Mouse (Mus musculus) lung, embryonic 14.5 days (tissue): Measurements from ENCODE around the gene Col6a4. TPM values are rescaled to one million over a fixed set of nuclear protein-coding genes. Genes with fewer than 3 reads are reported as not detected.

Experiments
- ATAC-seq: fragments of 200-750 bp; cut with Nextera tagmentation; 2 replicates; pipeline ENCODE4 v1.8.0; 2017; ENCODE audit warnings: mild to moderate bottlenecking, moderate TSS enrichment, moderate library complexity; ENCODE audit not compliant: insufficient read depth
- DNase-seq: peaks from one replicate; pipeline ENCODE4 v3.0.0-alpha.2; 2015
- H3K27ac ChIP-seq: fragments of 300-500 bp; sonication (generic); 2 replicates; pipeline ENCODE4 v1.5.1; 2014; ENCODE audit warnings: low read depth, mild to moderate bottlenecking, moderate library complexity
- H3K27me3 ChIP-seq: fragments of 300-500 bp; sonication (generic); 2 replicates; pipeline ENCODE4 v1.6.1; 2014; ENCODE audit warnings: low read length, control low read depth; ENCODE audit not compliant: insufficient read depth
- H3K36me3 ChIP-seq: fragments of 300-500 bp; sonication (generic); 2 replicates; pipeline ENCODE4 v1.6.1; 2014; ENCODE audit warnings: control low read depth; ENCODE audit not compliant: insufficient read depth
- H3K4me1 ChIP-seq: fragments of 300-500 bp; sonication (generic); 2 replicates; pipeline ENCODE4 v1.6.1; 2014; ENCODE audit warnings: antibody characterized with exemption, control low read depth; ENCODE audit not compliant: insufficient read depth
- H3K4me2 ChIP-seq: fragments of 300-500 bp; sonication (generic); 2 replicates; pipeline ENCODE4 v1.6.1; 2014; ENCODE audit warnings: mild to moderate bottlenecking
- H3K4me3 ChIP-seq: fragments of 300-500 bp; sonication (generic); 2 replicates; pipeline ENCODE4 v1.5.1; 2014; ENCODE audit warnings: low read depth, low read length
- H3K9ac ChIP-seq: fragments of 300-500 bp; sonication (generic); 2 replicates; pipeline ENCODE4 v1.6.1; 2014
- H3K9me3 ChIP-seq: fragments of 300-500 bp; sonication (generic); 2 replicates; pipeline ENCODE4 v1.6.1; 2016; ENCODE audit warnings: low read depth, low read length, control low read depth
- CTCF ChIP-seq: IDR thresholded peaks from 2 replicates; pipeline ENCODE4 v1.5.1; 2016; ENCODE audit warnings: antibody characterized with exemption, low read depth
- WGBS: fragments of 180-500 bp; shearing (Covaris S2); extraction: QIAGEN DNeasy Blood & Tissue Kit; methylation state at CpG from one replicate; pipeline ENCODE4 v1.1.7; 2014; 5-methylcytosine and 5-hydroxymethylcytosine counted together
- polyA plus RNA-seq: library from polyadenylated mRNA; unstranded; fragments of >200 nt; fragmentation: Nextera tagmentation; extraction: Ambion mirVana; gene quantifications from 2 replicates; pipeline ENCODE4 v1.2.1, GENCODE M21; 2014

The Col6a4 gene
- polyA plus RNA-seq, 1 experiment from 2014 or later: 0.95 TPM

DNA sequence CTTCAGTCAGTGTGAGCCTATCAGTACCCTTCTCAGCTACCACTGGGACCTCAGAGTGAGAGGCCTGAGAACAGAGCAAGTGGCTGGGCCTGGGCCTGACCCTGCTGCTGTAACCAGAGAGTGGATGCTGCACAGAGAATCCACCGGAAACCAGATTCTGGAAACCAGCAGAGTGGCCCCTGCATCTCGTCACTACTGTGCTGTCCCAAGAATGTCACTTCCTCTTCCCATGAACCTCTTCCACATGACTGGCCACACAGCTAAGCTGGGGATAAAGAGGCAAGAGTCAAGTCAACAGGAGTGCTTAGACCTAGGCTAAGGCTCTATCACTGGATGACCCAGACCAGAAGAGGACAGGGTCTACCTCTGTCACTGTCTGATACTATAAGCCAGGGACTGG is 32.5 kb upstream of the Col6a4 start:
- ATAC-seq (no peak), DNase-seq (no peak)
- Histone ChIP-seq H3K4me1 (no peaks in the 10 kb centered on the region), H3K36me3 (no peaks in the 10 kb centered on the region), H3K4me3 (no peak overlapping the region), H3K9me3 (no peaks in the 10 kb centered on the region), H3K4me2 (no peak overlapping the region), H3K9ac (no peak overlapping the region), H3K27ac (no peak overlapping the region), H3K27me3 (no peaks in the 10 kb centered on the region)
- 63% methylated on average over 2 of the region's 2 CpGs for WGBS
- TF ChIP-seq CTCF: no peak

- Histone ChIP-seq H3K4me1 (no peaks in the 10 kb centered on the region), H3K9ac (no peak overlapping the region), H3K27me3 (no peaks in the 10 kb centered on the region), H3K36me3 (no peaks in the 10 kb centered on the region), H3K27ac (no peak overlapping the region), H3K4me3 (no peak overlapping the region), H3K9me3 (no peaks in the 10 kb centered on the region), H3K4me2 (no peak overlapping the region)
- ATAC-seq (no peak), DNase-seq (peak; percentile 14)
- WGBS: 43% methylated on average over 2 of the region's 2 CpGs
- no peak for TF ChIP-seq CTCF
Measured at GRCm38 (mm10) chr9:106126786-106127251, 30.2 kb upstream of the Col6a4 start.

- H3K4me2 ChIP-seq: no peak overlapping the region
- no peak overlapping the region for H3K4me3 ChIP-seq
- H3K27me3 ChIP-seq: no peaks in the 10 kb centered on the region
- DNase-seq (peak; percentile 47), ATAC-seq (no peak; the same call in 1 of the 2 replicates)
- H3K4me1 ChIP-seq: no peaks in the 10 kb centered on the region
- H3K9me3 ChIP-seq: no peaks in the 10 kb centered on the region
- no peak overlapping the region for H3K27ac ChIP-seq
- peak; percentile 77 for TF ChIP-seq CTCF
- H3K9ac ChIP-seq: no peak overlapping the region
- H3K36me3 ChIP-seq: no peaks in the 10 kb centered on the region
- 44% methylated on average over 4 of the region's 4 CpGs for WGBS
Measured at GRCm38 (mm10) chr9:106123599-106123998, 27.0 kb upstream of the Col6a4 start.

- Histone ChIP-seq H3K36me3 (no peaks in the 10 kb centered on the region), H3K27ac (no peak overlapping the region), H3K27me3 (no peaks in the 10 kb centered on the region), H3K4me1 (no peaks in the 10 kb centered on the region), H3K9me3 (no peaks in the 10 kb centered on the region), H3K4me3 (no peak overlapping the region), H3K9ac (no peak overlapping the region), H3K4me2 (no peak overlapping the region)
- ATAC-seq (no peak), DNase-seq (no peak)
- no peak for TF ChIP-seq CTCF
- 66% methylated on average over 9 of the region's 9 CpGs for whole genome bisulfite sequencing
Measured at GRCm38 (mm10) chr9:106119075-106119474, 22.5 kb upstream of the Col6a4 start.

- Histone ChIP-seq H3K9me3 (no peaks in the 10 kb centered on the region), H3K4me1 (no peaks in the 10 kb centered on the region), H3K4me2 (no peak overlapping the region), H3K4me3 (no peak overlapping the region), H3K27me3 (no peaks in the 10 kb centered on the region), H3K36me3 (no peaks in the 10 kb centered on the region), H3K27ac (no peak overlapping the region), H3K9ac (no peak overlapping the region)
- ATAC-seq: no peak
- WGBS: 29% methylated on average over 13 of the region's 13 CpGs
- DNase-seq: no peak
- TF ChIP-seq CTCF: no peak
Measured at GRCm38 (mm10) chr9:106115801-106116424, 19.3 kb upstream of the Col6a4 start.

- DNase-seq: peak; percentile 87
- H3K27me3 ChIP-seq: no peaks in the 10 kb centered on the region
- 29% methylated on average over 10 of the region's 10 CpGs for WGBS
- no peaks in the 10 kb centered on the region for H3K36me3 ChIP-seq
- H3K4me3 ChIP-seq: no peak overlapping the region
- peak; percentile 44 for ATAC-seq
- H3K9ac ChIP-seq: no peak overlapping the region
- no peak overlapping the region for H3K27ac ChIP-seq
- no peaks in the 10 kb centered on the region for H3K4me1 ChIP-seq
- no peak overlapping the region for H3K4me2 ChIP-seq
- no peaks in the 10 kb centered on the region for H3K9me3 ChIP-seq
- TF ChIP-seq CTCF: peak; percentile 95
Measured at GRCm38 (mm10) chr9:106112770-106113423, 16.3 kb upstream of the Col6a4 start.

DNA sequence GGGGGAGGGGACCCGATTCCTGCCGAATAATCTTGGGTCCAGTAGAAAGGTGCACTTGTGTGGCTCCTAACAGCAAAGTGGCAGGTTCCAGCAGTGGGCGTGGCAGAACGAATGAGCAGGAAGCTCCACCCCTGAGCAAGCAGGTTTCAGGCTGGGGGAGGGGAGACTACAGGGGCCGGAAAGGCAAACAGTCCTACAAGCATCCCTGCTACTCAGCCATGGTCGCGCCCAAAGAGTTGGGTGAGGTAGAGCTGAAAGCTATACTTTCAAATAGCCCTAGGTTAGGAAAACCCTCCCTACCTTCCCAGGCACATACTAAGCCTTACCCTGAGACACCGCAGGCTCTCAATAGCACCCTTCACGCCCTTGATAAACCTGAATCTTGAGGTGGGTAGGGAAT is 9.7 kb upstream of the Col6a4 start:
- Histone ChIP-seq H3K9me3 (no peaks in the 10 kb centered on the region), H3K36me3 (no peaks in the 10 kb centered on the region), H3K27me3 (no peaks in the 10 kb centered on the region), H3K4me2 (no peak overlapping the region), H3K4me3 (no peak overlapping the region), H3K27ac (no peak overlapping the region), H3K9ac (no peak overlapping the region), H3K4me1 (no peaks in the 10 kb centered on the region)
- no peak for TF ChIP-seq CTCF
- no peak for ATAC-seq
- WGBS: 66% methylated on average over 9 of the region's 9 CpGs
- DNase-seq: no peak
